Mouse (Mus musculus) olfactory bulb, adult 2 months (tissue): ENCODE measurements around the gene Fscn2. TPM values are rescaled to one million over a fixed set of nuclear protein-coding genes. Genes with fewer than 3 reads are reported as not detected.
A peak's percentile ranks its signal among the peaks of the same experiment; 100 is the strongest.
"Not testable (repeated sequence)": the region's sequence is repeated elsewhere in the genome, so short reads cannot be mapped to it uniquely, and the experiment has no call there.

Experiments used
- H3K27ac ChIP-seq: fragments of 200-500 bp; 2 replicates; pipeline ENCODE4 v1.5.1; 2012; ENCODE audit warnings: low read depth, low read length; ENCODE audit not compliant: insufficient read depth
- H3K4me1 ChIP-seq: fragments of 200-500 bp; 2 replicates; pipeline ENCODE4 v1.6.1; 2012; ENCODE audit warnings: low read length; ENCODE audit not compliant: control insufficient read depth, insufficient read depth
- H3K4me3 ChIP-seq: fragments of 200-500 bp; 2 replicates; pipeline ENCODE4 v1.5.1; 2012; ENCODE audit warnings: mild to moderate bottlenecking, low read depth, low read length, moderate library complexity; ENCODE audit not compliant: insufficient read depth
- CTCF ChIP-seq: fragments of 200-500 bp; IDR thresholded peaks from 2 replicates; pipeline ENCODE4 v1.5.1; 2012; ENCODE audit warnings: low read depth, mild to moderate bottlenecking, low read length, moderate library complexity; ENCODE audit not compliant: insufficient read depth
- POLR2A ChIP-seq: fragments of 200-500 bp; IDR thresholded peaks from 2 replicates; pipeline ENCODE4 v1.6.1; 2012; ENCODE audit warnings: mild to moderate bottlenecking, low read depth, low read length, moderate library complexity; ENCODE audit not compliant: insufficient read depth
- WGBS: fragments of 180-500 bp; shearing (Covaris S2); methylation state at CpG from one replicate; pipeline ENCODE4 v1.1.7; 2018; 5-methylcytosine and 5-hydroxymethylcytosine counted together
- polyA plus RNA-seq: library from polyadenylated mRNA; stranded (reverse); fragments of >200 nt; gene quantifications from 2 replicates; pipeline ENCODE4 v1.2.4, GENCODE M21; 2012; ENCODE audit warnings: low replicate concordance; ENCODE audit not compliant: missing spikeins, insufficient read depth, insufficient read length

The Fscn2 gene
- polyA plus RNA-seq, 1 experiment = not detected

DNA sequence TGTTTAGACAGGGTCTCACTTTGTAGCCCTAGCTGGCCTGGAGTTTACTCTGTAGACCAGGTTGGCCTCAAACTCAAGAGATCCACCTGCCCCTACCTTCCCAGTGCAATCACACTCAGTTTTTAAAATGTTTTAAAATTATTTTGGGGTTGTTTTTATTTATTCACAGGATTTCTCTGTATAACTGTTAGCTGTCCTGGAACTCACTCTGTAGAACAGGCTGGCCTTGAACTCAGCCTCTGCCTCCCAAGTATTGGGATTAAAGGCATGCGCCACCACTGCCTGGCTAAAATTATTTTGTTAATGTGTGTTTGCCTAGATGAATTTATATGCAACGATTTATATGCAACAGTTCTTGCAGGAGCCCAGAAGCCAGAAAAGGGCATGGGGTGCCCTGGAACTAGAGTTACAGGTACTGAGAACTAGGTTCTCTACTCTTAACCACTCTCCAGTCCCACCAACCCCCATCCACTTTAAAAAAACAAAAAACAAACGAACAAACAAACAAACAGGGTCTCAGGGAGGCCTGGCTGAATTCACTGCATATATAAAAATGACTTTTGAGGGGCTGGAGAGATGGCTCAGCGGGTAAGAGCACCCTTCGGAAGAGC, 16.9 kb upstream of the Fscn2 start:
- H3K4me3 ChIP-seq = no peak overlapping the region
- no peak for TF ChIP-seq POLR2A
- peaks cover 8% of the 10 kb centered on the region for H3K4me1 ChIP-seq
- no peak overlapping the region for H3K27ac ChIP-seq
- WGBS = 56% methylated on average over 5 of the region's 5 CpGs

DNA sequence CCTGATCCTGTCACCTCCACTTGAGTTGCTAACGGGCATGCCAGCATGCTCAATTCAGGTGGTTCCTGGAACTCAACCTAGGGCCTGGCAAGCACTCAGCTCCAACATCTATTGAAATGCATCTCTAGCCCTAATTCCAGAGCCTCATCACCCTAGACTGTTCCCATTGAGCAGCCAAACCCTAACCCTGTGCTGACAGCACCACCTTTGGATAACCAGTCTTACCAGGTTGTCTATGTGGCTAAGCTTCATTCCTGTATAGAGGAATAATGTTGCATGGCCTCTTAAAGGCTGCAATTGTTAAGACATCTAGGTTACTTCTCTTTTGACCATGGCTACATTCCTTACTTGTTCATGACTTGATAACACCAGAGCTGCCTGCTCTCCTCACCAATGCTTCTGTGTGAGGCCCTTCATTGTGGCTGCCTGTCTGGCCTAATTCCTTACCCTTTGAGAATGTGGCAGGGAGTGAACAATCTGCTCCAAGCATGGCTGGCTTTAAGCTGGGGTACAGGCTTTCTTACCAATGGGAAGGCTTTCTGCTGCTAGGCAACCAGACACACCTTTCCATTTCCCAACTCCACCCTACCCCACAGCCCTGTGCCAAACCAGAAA, 16.2 kb upstream of the Fscn2 start:
- Histone ChIP-seq H3K27ac (no peak overlapping the region), H3K4me1 (peaks cover 12% of the 10 kb centered on the region), H3K4me3 (no peak overlapping the region)
- 27% methylated on average over 1 of the region's 1 CpGs for WGBS
- TF ChIP-seq CTCF (no peak), POLR2A (no peak)

GRCm38 (mm10) chr11:120346383-120347034, 14.8 kb upstream of the Fscn2 start:
- H3K4me3 ChIP-seq = peak overlapping the region; percentile 31
- 15% methylated on average over 11 of the region's 13 CpGs for WGBS
- H3K27ac ChIP-seq = not testable (repeated sequence)
- H3K4me1 ChIP-seq = peaks cover 16% of the 10 kb centered on the region

DNA sequence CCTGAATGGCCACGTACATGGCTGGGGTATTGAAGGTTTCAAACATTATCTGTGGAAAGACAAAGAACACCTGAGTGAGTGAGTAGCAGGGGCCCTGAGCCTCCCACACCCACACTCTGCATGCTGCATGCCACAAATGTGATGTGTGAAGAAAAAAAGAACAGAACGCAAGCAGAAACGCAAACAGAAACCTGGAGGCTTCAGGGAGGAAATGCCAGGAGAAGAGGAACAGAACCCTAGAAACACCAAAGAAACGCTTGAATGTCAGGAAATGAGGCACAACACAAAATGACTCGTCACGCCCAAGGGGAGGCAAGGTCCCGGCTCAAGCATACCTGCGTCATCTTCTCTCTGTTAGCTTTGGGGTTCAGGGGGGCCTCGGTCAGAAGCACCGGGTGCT, 14.0 kb upstream of the Fscn2 start:
- H3K4me1 ChIP-seq = peaks cover 16% of the 10 kb centered on the region
- WGBS = 0% methylated on average over 10 of the region's 10 CpGs
- no peak for TF ChIP-seq POLR2A
- no peak for TF ChIP-seq CTCF
- H3K4me3 ChIP-seq = peak overlapping the region; percentile 85
- peak overlapping the region; percentile 95; the same call in 1 of the 2 replicates for H3K27ac ChIP-seq

DNA sequence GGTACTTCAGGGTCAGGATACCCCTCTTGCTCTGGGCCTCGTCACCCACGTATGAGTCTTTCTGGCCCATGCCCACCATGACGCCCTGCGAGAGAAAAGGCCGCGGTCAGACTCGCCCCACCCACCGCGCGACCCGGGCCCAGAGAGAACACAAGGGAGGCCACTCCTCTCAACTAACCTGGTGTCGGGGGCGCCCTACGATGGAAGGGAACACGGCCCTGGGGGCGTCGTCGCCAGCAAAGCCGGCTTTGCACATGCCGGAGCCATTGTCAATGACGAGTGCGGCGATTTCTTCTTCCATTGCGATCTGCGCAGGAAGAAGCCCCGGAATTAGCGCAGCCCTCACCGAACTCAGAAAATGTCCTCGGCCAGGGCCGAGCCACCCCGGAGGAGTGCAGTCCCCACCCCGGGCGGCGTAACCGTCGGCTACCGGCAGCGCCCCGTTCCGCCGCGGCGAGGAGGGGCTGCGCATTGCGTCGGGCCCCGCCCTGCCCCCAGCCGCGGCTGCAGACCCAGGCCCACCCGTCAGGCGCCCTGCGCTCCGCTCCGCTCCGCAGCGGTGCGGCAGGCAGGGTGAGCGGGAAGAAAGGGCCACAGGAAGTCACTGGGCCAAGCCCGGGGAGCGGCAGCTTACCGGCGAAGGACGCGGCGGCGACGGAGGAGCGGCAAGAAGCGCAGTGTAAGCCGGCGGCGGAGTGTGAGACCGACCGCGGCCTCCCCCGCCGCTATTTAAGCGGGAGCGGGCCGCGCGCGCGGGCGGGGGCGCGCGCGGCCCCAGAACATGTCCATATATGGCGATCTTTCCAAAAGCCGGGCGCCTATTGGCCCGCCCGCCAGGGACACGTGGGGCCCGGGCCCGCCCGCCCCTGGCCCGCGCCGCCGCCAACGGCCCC, 13.3 kb upstream of the Fscn2 start, which contains the start of gene Actg1:
Gene Actg1, minus strand, starts transcription at position 752 of the 893 bp plus-strand sequence.
- Histone ChIP-seq H3K27ac (peak within 1 kb of the TSS; percentile 95), H3K4me1 (peaks cover 22% of the 10 kb centered on the region), H3K4me3 (peak within 1 kb of the TSS; percentile 94)
- WGBS = 3% methylated on average over 90 of the region's 103 CpGs
- TF ChIP-seq CTCF = no peak
- peak; percentile 97 for TF ChIP-seq POLR2A

DNA sequence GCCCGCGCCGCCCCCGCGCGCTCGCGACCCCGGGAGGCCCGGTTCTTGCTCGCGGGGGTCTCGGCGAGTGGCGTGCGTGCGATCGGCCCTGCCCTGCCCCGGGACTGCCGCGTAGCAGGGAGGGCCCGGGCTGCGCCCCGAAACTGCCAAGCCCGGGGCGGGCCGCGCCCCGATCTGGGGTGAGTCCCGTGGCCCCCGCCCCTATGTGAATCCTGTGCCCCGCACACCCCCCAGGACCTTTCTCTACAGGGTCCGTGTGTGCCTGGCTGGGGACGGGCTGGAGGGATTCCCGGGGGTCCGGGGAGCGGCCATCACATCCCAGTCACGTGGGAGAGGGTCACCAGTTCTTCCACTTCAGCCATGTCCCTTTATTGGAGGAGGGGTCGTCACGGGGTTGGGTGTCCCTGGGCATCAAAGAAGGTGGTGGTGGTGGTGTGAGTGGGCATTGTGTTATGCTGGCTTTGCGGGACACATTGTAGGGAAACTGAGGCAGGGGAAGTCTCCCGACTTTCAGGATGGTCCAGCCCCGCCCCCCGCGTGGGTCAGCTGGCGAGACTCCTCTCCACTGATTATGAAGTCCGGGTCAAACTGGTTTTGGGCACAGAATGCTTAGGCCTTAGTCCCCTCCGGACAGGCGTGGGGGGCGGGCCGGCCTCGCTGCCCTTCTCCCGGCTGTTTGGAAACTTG, 12.5 kb upstream of the Fscn2 start:
- peak overlapping the region; percentile 95 for H3K27ac ChIP-seq
- TF ChIP-seq POLR2A = no peak
- TF ChIP-seq CTCF = no peak
- H3K4me1 ChIP-seq = peaks cover 29% of the 10 kb centered on the region
- WGBS = 2% methylated on average over 36 of the region's 53 CpGs
- peak overlapping the region; percentile 94 for H3K4me3 ChIP-seq

- Histone ChIP-seq H3K4me1 (peaks cover 30% of the 10 kb centered on the region), H3K27ac (peak overlapping the region; percentile 95), H3K4me3 (peak overlapping the region; percentile 94)
- WGBS = 0% methylated on average over 16 of the region's 16 CpGs
- no peak for TF ChIP-seq CTCF
- TF ChIP-seq POLR2A = no peak
Observed at GRCm38 (mm10) chr11:120349371-120349985, 11.9 kb upstream of the Fscn2 start.
